Mouse (Mus musculus): ENCODE results near the gene Grhl3. TPM values are rescaled to one million over a fixed set of nuclear protein-coding genes. Genes with fewer than 3 reads are reported as not detected.

Gene Grhl3
- total and polyA plus RNA-seq, 3 experiments: not detected

DNA sequence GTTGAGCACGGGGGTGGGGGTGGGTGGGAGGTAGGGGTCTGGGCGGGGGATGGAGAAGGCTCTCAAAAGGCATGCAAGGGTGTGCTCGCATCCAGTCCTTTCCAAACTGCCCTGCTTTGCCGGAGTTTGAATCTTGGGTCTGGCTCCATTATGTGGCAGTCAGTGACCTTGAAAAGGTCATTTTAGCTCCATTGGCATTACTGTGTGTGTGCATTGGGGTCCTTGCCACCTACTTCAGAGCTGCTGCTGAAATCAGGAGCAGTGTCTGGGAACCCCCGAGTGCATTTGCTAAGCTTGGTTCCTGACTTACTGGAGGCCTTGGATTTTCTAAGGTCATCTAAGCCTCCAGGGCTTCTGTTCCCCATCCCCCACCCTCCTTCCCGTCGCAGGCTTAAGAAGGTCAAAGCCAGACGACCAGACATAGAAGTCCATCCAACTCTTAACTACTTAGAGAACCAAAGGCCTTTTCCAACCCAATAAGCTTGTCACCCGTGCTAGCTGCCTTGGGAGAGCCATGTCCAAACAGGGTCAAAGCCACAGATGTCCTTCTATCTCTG lies 24.8 kb downstream of the Grhl3 start:
- Histone ChIP-seq H3K4me3 (replicated peaks in 1 of 3; ENCODE audit: low read depth in 2 of 3, low read length in 2 of 3, poor library complexity in 1 of 3) (no peak overlapping the region), H3K79me2 (replicated peaks; ENCODE audit: control insufficient read depth, extremely low read depth, insufficient read depth, poor library complexity, severe bottlenecking) (no peaks in the 10 kb centered on the region), H3K36me3 (replicated peaks in 1 of 2; ENCODE audit: control insufficient read depth in 1 of 2, insufficient read depth in 1 of 2, low read length in 1 of 2) (no peaks in the 10 kb centered on the region), H3K9me3 (replicated peaks; ENCODE audit: low read length) (no peaks in the 10 kb centered on the region), H3K4me2 (ENCODE audit: insufficient read depth, low read depth, poor library complexity, severe bottlenecking) (no peak overlapping the region), H3K9ac (ENCODE audit: insufficient read depth, low read depth) (no peak overlapping the region), H3K27me3 (replicated peaks) (peaks cover 35% of the 10 kb centered on the region), H3K27ac (ENCODE audit: insufficient read depth, low read depth) (no peak overlapping the region), H3K4me1 (ENCODE audit: control insufficient read depth in 1 of 2, insufficient read depth in 2 of 2) (peaks cover 3 to 22% of the 10 kb centered on the region in 2 experiments; a peak in 3 of 4 replicates)
- TF ChIP-seq MAZ (IDR thresholded peaks at IDR 0.05; ENCODE audit: low read depth, low read length) (no peak), ELF1 (IDR thresholded peaks at IDR 0.05; ENCODE audit: low read depth, low read length) (no peak)
- dilution Hi-C loops (cut with MboI; ENCODE audit: extremely low pct_ligation_motif_present, extremely low pct_unique_long_range_greater_than_20kb, low sequenced_read_pairs): no loop called here
- in situ Hi-C loops (cut with MboI; ENCODE audit: low pct_ligation_motif_present, low pct_unique_long_range_greater_than_20kb, low sequenced_read_pairs): no loop called here
- DNase-seq (ENCODE audit: extremely low read depth): no peak

DNA sequence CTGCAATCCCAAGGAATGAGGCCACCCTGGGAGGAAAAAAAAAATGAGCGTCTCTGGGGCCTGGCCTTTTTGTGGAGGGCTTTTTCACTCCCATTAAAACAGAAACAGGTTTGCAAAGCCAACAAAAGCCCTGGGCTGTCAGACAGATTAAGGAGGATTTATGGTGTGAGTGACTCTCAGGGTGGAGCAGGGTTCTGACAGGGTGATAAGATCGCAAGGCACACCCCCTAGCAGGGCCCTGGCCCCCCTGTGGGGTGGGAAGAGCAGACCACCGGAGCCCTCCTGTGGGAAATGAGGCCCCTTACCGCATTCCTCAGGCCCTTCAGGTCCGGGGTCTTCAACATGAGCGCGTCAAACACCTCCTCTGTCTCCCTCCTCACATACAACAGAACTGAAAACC lies 25.3 kb downstream of the Grhl3 start:
- Histone ChIP-seq H3K4me3 (replicated peaks in 1 of 3; ENCODE audit: low read depth in 2 of 3, low read length in 2 of 3, poor library complexity in 1 of 3) (no peak overlapping the region), H3K27ac (ENCODE audit: insufficient read depth, low read depth) (no peak overlapping the region), H3K4me2 (ENCODE audit: insufficient read depth, low read depth, poor library complexity, severe bottlenecking) (no peak overlapping the region), H3K9me3 (replicated peaks; ENCODE audit: low read length) (no peaks in the 10 kb centered on the region), H3K36me3 (replicated peaks in 1 of 2; ENCODE audit: control insufficient read depth in 1 of 2, insufficient read depth in 1 of 2, low read length in 1 of 2) (no peaks in the 10 kb centered on the region), H3K79me2 (replicated peaks; ENCODE audit: control insufficient read depth, extremely low read depth, insufficient read depth, poor library complexity, severe bottlenecking) (no peaks in the 10 kb centered on the region), H3K9ac (ENCODE audit: insufficient read depth, low read depth) (no peak overlapping the region), H3K4me1 (ENCODE audit: control insufficient read depth in 1 of 2, insufficient read depth in 2 of 2) (peaks cover 3 to 22% of the 10 kb centered on the region in 2 experiments; a peak in 3 of 4 replicates), H3K27me3 (replicated peaks) (peaks cover 32% of the 10 kb centered on the region)
- dilution Hi-C loops (cut with MboI; ENCODE audit: extremely low pct_ligation_motif_present, extremely low pct_unique_long_range_greater_than_20kb, low sequenced_read_pairs): no loop called here
- in situ Hi-C loops (cut with MboI; ENCODE audit: low pct_ligation_motif_present, low pct_unique_long_range_greater_than_20kb, low sequenced_read_pairs): no loop called here
- TF ChIP-seq ZMIZ1 (IDR thresholded peaks at IDR 0.05; ENCODE audit: low read depth, low read length) (no peak), RAD21 (IDR thresholded peaks at IDR 0.05; ENCODE audit: low read depth, low read length) (no peak), SIN3A (IDR thresholded peaks at IDR 0.05; ENCODE audit: low read length) (no peak), POLR2AphosphoS2 (IDR thresholded peaks at IDR 0.05; ENCODE audit: low read depth, low read length) (no peak), PAX5 (IDR thresholded peaks at IDR 0.05; ENCODE audit: low read length) (no peak), ELF1 (IDR thresholded peaks at IDR 0.05; ENCODE audit: low read depth, low read length) (no peak)
- no peak for DNase-seq (ENCODE audit: extremely low read depth)

- no peak overlapping the region for H3K27ac ChIP-seq (ENCODE audit: insufficient read depth, low read depth)
- H3K79me2 ChIP-seq (replicated peaks; ENCODE audit: control insufficient read depth, extremely low read depth, insufficient read depth, poor library complexity, severe bottlenecking): no peaks in the 10 kb centered on the region
- H3K4me3 ChIP-seq (replicated peaks in 1 of 3; ENCODE audit: low read depth in 2 of 3, low read length in 2 of 3, poor library complexity in 1 of 3): no peak overlapping the region
- H3K4me2 ChIP-seq (ENCODE audit: insufficient read depth, low read depth, poor library complexity, severe bottlenecking): no peak overlapping the region
- H3K9me3 ChIP-seq (replicated peaks; ENCODE audit: low read length): no peaks in the 10 kb centered on the region
- no peak for DNase-seq (ENCODE audit: extremely low read depth)
- peaks cover 33% of the 10 kb centered on the region for H3K27me3 ChIP-seq (replicated peaks)
- dilution Hi-C loops (cut with MboI; ENCODE audit: extremely low pct_ligation_motif_present, extremely low pct_unique_long_range_greater_than_20kb, low sequenced_read_pairs) (no loop called here), in situ Hi-C loops (cut with MboI; ENCODE audit: low pct_ligation_motif_present, low pct_unique_long_range_greater_than_20kb, low sequenced_read_pairs) (no loop called here)
- no peak overlapping the region for H3K9ac ChIP-seq (ENCODE audit: insufficient read depth, low read depth)
- peaks cover 3 to 22% of the 10 kb centered on the region in 2 experiments; a peak in 3 of 4 replicates for H3K4me1 ChIP-seq (ENCODE audit: control insufficient read depth in 1 of 2, insufficient read depth in 2 of 2)
- TF ChIP-seq E2F4 (IDR thresholded peaks at IDR 0.05; ENCODE audit: insufficient replicate concordance, low read depth, low read length) (no peak), EP300 (IDR thresholded peaks at IDR 0.05; ENCODE audit: low read length) (no peak), ELF1 (IDR thresholded peaks at IDR 0.05; ENCODE audit: low read depth, low read length) (no peak), RCOR1 (conservative IDR thresholded peaks at IDR 0.05; ENCODE audit: low read depth, low read length) (no peak), KAT2A (IDR thresholded peaks at IDR 0.05; ENCODE audit: insufficient replicate concordance, low read length) (no peak), ZC3H11A (IDR thresholded peaks at IDR 0.05; ENCODE audit: low read depth, low read length) (no peak), MXI1 (IDR thresholded peaks at IDR 0.05; ENCODE audit: low read depth, low read length) (no peak), IRF4 (IDR thresholded peaks at IDR 0.05; ENCODE audit: low read depth, low read length) (no peak), TCF12 (IDR thresholded peaks at IDR 0.05; ENCODE audit: low read depth, low read length) (no peak), MEF2A (IDR thresholded peaks at IDR 0.05; ENCODE audit: borderline replicate concordance, low read depth, low read length) (no peak), ETS1 (conservative IDR thresholded peaks at IDR 0.05; ENCODE audit: low read depth, low read length) (no peak), UBTF (IDR thresholded peaks at IDR 0.05; ENCODE audit: low read depth, low read length) (no peak), TBP (conservative IDR thresholded peaks at IDR 0.05; ENCODE audit: low read depth, low read length) (no peak), USF1 (IDR thresholded peaks at IDR 0.05; ENCODE audit: low read depth, low read length) (no peak), ZMIZ1 (IDR thresholded peaks at IDR 0.05; ENCODE audit: low read depth, low read length) (no peak), BHLHE40 (IDR thresholded peaks at IDR 0.05; ENCODE audit: low read depth, low read length) (no peak)
- no peaks in the 10 kb centered on the region for H3K36me3 ChIP-seq (replicated peaks in 1 of 2; ENCODE audit: control insufficient read depth in 1 of 2, insufficient read depth in 1 of 2, low read length in 1 of 2)
Observed at GRCm38 (mm10) chr4:135547551-135547950, 25.9 kb downstream of the Grhl3 start.
